Mouse (Mus musculus): ENCODE data around the gene Egfr.
A peak's percentile ranks its signal among the peaks of the same experiment; 100 is the strongest.

The Egfr gene

DNA sequence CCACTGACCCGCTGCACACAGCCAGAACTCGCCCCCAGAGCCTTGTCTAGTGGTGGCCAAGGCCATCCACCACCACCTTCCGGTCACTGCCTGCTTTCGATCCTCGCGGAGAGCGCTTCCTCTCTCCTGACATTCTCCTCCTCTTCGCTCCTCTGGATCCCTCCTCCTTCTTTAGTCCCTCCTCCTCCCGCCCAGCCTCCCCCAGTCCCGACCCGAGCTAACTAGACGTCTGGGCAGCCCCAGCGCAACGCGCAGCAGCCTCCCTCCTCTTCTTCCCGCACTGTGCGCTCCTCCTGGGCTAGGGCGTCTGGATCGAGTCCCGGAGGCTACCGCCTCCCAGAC, at the start of gene Egfr:
TSS of gene Egfr (plus strand) at position 197 of the 342 bp plus-strand sequence.
- peak; percentile 40 to 83 for DNase-seq (ENCODE audit: inconsistent age in 2 of 2, low spot score in 1 of 2)

DNA sequence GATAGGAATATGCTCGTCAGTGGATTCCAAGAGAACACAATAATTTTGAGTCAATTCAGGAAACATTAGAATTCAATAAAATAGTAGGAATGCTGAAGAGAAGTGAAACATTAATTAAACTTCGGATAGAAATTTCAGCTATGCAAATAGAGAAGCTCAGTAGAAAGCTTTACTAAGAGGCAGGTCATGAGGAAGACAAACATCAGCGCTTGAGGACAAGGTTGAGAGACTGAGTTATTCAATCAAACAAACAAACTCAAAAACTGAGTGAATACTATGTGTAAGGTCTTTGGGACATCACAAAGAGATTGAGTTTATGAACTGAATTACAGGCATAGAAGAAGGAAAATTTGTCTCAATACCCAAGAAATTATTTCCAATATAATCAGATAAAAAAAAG, 48.8 kb upstream of the Egfr start:
- DNase-seq (ENCODE audit: inconsistent age in 2 of 2, low spot score in 1 of 2), result no peak

DNA sequence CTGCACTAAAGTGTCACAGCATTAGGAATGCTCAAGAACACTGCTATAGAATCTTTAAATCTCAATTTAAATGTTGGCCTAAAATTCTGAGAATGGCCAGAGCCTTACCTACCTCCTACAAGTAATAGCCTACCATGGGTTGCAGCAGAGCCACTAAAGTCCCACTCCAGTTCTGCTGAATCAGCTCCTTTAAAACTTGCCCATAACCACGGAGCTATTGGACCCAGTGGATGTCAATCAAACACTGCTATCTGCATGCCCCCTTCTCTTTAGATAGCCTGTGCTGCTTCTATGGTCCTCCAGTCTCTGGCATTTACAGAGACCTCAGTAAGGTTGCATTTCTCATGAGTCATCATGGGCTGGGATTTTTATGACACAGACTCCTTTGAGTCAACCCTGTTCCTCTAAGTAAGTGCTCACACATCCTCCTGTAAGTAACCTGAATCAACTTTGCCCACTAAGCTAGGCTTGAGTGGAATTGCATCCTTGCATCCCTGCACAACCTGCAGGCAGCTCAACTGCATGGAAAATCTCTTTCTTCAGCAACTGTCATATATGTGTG, 16.8 kb upstream of the Egfr start:
- peak in 1 of 2 experiments; percentile 25 for DNase-seq (ENCODE audit: inconsistent age in 2 of 2, low spot score in 1 of 2)

DNA sequence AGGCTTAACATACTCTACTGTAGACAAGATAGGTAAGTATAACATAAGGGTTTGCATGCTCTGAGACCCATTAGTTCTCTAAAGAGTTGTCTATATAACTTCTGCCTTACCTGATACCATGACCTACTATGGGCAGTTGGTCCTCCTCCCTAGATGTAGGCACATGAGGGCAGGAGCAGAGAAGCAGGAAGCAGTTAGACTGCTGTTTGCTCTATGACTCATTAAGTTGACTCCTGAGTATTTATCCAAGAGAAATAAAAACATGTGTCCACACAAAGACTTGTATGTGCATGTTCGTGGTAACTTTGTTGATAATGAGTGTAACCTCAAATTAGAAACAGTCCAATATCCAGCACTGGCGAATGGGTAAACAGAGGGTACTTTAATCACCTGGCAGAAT, 14.7 kb upstream of the Egfr start:
- no peak for DNase-seq (ENCODE audit: inconsistent age in 2 of 2, low spot score in 1 of 2)

DNA sequence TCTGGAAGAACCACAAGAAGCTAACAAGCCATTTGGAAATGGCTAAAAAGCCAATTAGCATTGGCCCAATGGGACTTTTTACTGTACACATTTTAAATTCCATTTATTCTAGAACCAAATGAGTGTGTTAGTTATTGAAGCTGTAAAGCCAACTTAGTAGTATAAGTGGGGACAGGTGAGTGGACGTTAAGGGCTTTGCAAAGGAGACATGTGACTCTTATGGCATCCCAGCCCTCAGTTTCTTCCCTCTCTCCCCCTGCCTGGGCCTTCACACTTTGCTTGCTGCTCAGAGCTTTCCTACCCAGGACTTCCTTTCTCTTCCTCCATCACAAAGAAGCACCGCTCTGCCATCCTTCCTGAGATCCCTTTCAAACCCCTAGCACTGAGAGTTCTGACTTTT, 13.3 kb upstream of the Egfr start:
- DNase-seq (ENCODE audit: inconsistent age in 2 of 2, low spot score in 1 of 2), result no peak

DNA sequence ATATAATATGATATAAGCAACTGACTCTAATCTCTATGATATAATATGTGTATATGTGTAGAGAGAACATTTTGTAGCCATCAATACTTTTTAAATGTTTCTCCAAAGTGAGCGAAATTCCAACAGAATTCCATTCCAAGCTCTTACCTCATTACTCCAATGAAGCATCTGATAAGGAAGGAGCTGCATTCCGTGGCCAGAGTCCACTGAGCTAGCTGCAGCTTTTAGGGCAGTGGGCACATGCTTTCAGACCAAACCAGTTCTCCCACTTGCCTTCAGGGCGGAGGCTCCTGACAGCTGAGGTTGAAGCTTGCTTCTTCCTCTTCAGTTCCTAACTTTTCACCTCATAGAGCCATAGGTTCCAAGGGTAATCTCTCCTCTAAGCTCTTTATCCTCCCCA, 12.8 kb upstream of the Egfr start:
- no peak for DNase-seq (ENCODE audit: inconsistent age in 2 of 2, low spot score in 1 of 2)

DNA sequence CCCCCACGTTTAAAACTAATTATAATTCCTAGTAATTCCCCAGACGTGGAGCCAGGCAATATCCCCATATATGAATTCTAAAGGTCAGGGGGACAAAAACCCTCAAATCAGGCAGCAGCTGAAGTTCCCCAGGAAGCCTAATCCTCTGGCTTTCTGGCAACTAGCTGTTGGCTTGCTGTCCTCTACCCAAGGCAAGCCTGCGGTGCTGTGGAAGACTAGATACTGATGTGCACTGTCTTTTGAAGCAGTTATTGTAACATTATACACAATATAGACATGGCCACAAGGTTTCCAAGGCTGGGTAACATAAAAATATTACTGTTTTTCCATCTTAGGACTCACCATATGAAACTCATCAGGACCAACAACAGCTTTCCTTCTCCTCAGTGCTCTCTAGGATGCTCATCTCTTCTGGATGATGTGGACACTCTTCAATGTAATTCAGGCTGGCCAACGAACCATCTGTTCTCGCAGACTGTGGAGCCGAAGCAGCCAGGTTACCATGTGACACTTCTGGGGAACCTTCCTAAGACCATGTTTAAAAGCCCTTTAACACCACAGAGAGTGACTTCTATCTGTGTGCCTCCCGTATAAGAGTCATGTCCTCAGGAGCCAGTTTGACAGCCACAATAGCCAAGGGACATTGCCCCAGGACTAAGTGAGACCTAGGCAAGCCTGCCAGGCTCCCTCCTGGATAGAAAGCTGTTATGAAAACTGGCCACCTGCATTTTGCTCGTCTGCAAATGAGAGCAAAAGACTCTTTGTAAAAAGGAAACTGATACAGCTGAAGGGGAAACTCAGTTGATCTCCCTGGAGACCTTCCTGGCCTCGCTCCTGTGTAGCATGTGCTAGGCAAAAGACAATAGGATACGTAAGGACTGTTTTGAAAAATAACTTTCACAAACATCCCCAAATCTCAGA, 11.1 kb upstream of the Egfr start:
- DNase-seq (ENCODE audit: inconsistent age in 2 of 2, low spot score in 1 of 2), result no peak

DNA sequence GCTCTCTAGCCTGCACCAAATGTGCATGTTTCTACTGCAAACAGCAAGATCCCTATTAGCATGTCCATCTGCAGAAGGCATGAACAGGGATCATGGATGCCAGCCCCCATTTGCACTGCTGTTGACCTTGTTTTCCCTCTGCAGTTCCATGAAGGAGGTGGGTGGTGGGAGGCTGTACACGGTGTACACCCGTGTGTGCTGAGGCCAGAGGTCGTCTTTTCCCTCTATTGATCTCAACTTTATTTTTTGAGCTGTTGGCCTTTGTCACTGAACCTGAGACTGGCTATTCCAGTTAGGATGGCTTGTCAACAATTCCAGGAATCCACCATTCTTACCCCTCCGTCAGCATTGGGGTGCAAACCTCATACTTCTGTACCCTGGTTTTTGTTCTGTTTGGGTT, 9.8 kb upstream of the Egfr start:
- DNase-seq (ENCODE audit: inconsistent age in 2 of 2, low spot score in 1 of 2), result no peak

DNA sequence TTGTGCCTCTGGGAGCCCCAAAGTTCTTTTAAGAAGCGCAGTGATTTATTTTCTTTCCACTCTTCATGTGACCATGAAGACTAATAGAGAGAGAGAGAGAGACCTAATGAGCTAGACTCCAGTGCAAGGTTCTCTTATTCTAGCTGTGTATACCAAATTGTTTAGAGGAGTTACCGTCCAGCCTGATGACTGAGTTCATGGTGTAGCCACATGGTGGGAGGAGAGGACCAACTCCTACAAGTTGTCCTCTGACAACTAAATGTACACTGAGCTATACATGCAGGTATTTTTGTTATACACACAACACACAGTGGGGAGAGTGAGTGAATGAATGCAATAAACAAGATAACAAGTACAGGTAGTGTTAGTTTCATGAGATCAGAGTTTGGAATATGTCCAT, 9.2 kb upstream of the Egfr start:
- no peak for DNase-seq (ENCODE audit: inconsistent age in 2 of 2, low spot score in 1 of 2)

DNA sequence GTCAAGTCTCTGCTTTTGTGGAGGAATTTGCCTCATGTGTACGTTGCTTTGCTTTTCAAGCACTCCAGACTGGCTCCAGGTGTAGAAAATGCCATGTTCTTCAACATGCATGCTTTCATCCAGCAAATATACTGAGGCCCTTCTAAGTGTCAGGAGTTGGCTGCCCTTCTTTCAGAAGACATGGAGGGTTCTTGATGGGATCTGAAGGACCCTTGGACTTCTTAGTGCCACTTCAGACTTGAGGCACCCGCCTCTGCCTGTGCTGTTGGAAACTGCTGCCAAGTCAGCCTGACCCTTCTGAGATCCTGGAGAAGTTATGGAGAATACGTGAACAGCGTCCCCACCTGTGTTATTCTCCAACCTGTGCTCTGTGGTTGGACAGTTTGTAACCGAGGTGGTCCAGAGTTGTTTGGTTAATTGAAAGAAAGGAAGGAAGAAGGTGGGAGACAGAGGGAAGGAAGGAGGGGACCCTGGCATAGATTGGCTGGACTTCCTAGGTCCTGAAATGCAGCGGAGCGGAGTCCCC, 483 bp upstream of the Egfr start:
- no peak for DNase-seq (ENCODE audit: inconsistent age in 2 of 2, low spot score in 1 of 2)

DNA sequence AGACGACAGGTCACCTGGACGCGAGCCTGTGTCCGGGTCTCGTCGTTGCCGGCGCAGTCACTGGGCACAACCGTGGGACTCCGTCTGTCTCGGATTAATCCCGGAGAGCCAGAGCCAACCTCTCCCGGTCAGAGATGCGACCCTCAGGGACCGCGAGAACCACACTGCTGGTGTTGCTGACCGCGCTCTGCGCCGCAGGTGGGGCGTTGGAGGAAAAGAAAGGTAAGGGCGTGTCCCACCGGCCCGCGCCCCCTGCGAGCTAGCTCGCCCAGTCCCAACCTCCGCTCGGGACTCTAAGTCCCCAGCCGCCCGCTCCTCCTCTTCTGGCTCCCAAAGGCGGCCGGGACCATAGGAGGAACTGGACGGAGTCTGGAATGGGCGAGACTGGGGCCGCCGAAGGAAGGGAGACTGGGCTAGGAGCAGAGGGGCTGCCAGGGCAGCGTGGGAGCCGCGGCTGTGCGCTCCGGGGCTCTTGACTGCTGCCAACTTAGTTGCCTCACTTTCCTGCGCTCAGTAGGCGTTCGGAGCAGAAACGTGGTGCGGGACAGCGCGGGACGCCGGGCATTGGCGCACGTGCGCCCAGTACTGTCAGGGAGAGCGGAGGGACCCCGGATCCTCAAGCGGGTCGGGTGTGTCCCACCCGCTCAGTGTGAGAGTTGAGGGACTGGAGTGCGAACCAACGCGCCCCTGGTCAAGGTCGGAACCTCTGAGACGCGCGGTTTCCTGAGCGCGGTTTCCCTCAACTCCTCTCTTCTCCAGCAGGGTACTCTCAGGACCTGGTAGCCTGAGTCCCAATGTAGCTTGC, 548 bp downstream of the Egfr start:
- peak in 1 of 2 experiments; percentile 61 for DNase-seq (ENCODE audit: inconsistent age in 2 of 2, low spot score in 1 of 2)

DNA sequence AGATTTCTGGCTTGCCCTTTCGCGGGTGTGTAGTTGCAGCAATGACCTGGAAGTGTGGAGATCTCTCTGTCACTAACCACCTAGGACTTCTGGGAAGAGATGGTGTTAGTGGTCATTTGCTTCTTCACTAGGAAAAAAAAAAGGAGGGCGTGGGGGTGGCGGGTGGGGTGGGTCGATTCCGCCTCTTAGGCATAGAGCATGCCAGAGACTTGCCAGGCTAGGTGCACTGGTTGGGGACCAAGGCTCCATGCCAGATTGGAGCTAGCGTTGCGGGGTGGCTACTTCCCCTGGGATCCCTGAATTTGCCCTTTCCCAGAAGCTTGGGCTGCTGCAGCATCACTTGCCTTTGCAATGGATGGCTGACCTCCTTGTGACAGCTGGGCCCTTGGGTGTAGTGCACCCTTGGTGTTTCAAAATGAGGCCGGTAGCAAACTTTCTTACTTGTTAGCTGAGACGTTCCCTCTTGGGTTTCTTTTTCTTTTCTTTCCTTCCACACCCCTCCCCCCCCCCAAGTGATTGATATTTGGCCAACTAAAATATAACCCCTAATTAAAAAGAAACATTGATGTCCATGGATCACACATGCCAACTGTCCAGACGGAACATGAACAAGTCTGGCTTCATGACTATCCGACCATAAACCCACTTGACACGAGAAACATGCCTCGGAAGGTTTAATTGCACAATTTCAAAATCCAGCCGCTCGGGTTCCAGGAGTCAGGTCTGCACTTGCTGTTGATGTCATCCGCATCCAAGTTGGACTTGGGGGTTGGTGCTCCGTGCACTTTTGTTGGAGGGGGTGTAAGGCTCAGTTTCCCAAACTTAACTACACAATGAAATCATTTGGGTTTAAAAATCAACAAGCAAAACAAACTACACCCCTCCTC, 1.4 kb downstream of the Egfr start:
- DNase-seq (ENCODE audit: inconsistent age in 2 of 2, low spot score in 1 of 2), result no peak

DNA sequence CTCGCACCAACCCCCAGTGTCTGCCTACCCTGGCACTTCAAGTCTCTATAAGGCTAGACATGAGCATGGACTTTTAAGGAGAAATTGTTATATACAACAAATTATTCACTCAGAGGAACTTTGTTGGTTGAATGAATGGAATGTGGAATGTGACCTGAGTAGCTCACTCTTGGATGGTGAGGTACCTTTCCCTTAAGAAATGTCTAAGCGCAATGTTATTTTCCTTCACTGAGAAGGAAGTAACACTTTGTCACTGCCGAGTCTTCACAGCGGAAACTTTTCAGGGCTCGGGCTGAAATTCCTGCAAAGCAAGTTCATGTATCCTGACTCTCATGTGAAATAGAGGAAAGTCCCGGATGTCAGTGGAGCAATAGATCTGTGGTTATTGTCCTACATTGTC, 7.9 kb downstream of the Egfr start:
- DNase-seq (ENCODE audit: inconsistent age in 2 of 2, low spot score in 1 of 2), result no peak

DNA sequence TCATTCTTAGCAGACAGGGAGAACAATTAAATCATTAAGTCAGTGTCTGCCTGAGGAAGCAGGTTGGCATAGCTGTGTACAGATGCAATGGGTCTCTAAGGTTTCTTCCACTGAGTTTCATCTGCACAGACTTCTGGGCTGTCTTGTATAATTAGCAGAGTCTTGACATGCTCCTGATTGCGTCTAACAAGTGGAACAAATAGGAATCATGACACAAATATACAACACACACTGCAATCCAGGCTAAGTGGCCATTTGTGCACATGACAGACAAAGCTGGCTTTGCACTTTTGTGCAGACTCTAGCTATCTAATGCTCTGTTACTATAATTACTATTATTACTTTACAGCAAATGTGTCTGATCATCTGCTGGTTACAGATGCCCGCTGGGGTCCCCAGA, 9.2 kb downstream of the Egfr start:
- DNase-seq (ENCODE audit: inconsistent age in 2 of 2, low spot score in 1 of 2), result no peak

DNA sequence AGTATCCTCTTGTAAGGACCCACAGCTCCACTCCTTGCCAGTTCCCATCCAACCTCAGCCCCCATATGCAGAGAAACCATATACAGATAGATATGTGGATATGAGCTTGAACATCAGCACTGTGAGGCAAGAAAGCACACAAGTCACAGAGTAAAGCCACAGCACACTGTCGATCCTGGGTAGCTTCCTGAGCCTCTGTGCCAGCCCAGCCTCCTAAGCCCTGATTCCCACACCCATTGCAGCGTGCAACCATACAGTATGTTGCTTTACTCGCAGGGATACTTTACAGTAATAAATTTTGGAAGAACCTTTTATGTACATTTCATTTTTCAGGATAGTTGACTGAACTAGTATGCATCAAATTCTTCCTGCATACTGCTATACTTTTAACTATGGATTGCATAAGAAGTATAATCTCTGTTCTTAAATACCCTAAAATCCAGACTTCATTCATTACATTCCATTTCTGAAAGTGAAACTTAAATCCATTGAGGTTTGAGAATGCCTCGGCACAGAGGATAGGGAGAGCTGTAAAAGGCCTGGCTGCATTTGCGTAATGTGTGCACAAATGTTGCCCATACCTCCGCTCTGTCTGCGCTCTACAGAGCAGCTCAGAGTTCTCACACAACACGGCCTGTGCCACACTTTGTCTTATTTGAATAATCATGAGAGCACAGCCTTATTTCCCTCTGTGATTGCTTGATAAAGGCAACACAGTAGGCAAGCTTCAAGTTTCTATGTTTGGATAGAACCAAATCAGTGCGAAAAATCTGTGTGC, 14.2 kb downstream of the Egfr start:
- DNase-seq (ENCODE audit: inconsistent age in 2 of 2, low spot score in 1 of 2), result no peak

DNA sequence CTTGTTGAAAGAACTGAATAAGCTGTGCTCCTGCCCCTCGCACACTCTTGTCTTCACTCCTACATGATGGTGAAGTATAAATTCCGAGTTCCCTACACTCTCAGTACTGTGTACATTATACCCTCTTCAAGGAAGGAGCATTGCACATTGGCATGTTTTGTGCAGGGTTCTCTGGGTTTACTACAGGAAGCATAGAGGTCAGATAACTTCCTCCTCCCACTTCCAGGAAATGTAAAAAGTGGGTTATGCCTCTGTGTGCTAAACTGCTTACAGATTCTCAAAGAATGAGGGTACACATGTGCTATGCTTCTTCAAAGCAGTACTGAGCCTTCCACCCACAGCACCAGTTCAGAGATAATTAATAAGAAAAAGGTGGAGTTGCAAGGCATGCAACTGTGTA, 16.0 kb downstream of the Egfr start:
- DNase-seq (ENCODE audit: inconsistent age in 2 of 2, low spot score in 1 of 2), result no peak

DNA sequence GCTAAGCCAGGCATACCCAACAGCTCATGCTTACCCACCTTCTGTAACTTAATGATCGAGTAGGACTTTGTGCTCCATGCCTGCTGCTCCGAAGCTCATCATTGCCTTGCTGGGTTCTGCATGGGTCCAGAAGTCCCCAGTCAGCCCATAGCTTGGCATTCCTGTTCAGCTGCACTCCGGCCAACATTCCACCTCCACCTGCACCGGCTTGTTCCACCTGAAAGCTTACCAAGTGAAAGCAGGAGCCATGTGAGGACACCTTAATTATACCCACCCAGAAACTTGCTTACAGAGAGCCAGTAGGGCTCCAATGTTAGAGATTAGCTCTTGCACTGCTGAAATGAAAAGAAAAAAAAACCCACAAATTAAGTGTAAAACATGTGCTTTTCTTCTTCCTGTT, 17.3 kb downstream of the Egfr start:
- DNase-seq (ENCODE audit: inconsistent age in 2 of 2, low spot score in 1 of 2), result no peak

DNA sequence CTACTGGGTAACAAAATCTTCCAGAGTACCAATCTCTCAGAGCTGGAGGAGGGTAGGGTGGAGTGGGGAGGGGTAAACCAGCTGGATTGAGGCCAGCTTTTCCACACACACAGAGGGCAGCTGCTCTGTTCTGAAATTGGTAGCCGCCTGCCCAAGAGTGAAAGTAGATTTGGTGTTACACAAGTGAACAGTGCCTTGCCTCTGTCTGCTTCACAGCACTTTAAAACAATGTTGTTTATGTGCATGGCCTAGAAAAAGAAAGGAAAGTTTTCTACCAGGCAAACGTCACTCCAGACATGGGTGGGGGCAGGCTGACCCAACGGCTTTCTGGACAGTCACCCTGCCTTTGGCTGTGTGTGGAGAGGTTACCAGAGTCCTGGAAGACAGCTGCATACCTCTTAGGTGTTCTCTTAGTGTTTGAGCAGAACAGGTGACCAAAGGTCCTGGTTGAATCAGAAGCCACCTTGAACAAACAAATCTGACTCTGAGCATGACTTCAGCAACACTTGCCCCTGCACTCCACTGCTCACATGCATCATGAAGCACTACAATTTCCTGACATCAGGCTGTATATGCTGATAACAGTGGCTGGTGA, 17.8 kb downstream of the Egfr start:
- DNase-seq (ENCODE audit: inconsistent age in 2 of 2, low spot score in 1 of 2), result no peak

DNA sequence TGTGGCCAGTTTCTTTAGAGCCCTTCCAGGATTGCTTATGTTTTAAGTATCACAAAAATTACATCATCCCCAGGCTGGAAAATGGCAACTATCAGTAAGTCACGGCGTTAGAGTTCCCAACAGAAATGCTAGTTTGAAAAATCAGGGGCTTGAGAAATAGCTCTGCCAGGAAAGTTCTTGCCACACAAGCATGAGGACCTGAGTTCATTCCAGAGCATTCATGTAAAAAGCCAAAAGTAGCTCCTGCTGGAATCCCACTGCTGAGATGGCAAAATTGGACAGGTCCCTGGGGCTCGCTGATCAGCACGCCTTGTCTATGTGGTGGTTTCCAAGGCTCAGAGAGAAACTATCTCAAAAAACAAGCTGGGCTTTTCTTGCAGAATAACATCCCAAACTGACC, 19.0 kb downstream of the Egfr start:
- no peak for DNase-seq (ENCODE audit: inconsistent age in 2 of 2, low spot score in 1 of 2)

DNA sequence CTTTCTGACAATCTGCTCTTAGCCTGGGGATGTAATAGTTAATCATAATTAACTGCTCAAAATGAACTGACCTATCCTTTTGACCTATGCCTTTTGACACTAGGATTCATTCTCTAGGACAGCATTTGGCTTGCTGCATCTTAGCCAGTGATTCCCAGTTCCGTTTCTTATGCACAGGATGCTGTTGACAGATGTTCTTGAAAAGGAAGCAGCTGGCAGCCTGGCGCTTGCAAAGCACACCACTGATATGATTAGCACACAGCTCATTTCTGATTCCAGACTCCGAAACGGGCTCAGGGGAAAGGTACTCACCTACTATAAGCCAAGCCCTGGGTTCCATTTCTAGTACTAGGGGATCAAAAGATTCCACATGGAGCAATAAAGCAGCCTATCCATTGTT, 20.7 kb downstream of the Egfr start:
- DNase-seq (ENCODE audit: inconsistent age in 2 of 2, low spot score in 1 of 2), result no peak

Measured in adrenal gland, adult (tissue).